Mouse (Mus musculus): ENCODE data around the gene Rnh1.

- TF ChIP-seq CTCF (IDR thresholded peaks at IDR 0.05; ENCODE audit: low read depth, low read length) (no peak), GATA1 (IDR thresholded peaks at IDR 0.05; ENCODE audit: borderline replicate concordance, low read length) (no peak), TAL1 (conservative IDR thresholded peaks at IDR 0.05; ENCODE audit: low read depth, low read length) (no peak), GATA2 (IDR thresholded peaks at IDR 0.05; ENCODE audit: borderline replicate concordance, low read depth, low read length) (no peak)
These were observed 21.8 kb upstream of the Rnh1 start for GRCm38 (mm10) chr7:141194409-141194808.
